Mouse (Mus musculus) fat pad, adult 2 months (tissue): ENCODE measurements around the gene Gpr84.

Experiments used
- DNase-seq: peaks from one replicate; pipeline ENCODE4 v3.0.0-alpha.2; 2011; ENCODE audit warnings: low read depth, low spot score; ENCODE audit errors: extremely low read depth

Gpr84 gene

GRCm38 (mm10) chr15:103336996-103337667 lies 26.7 kb upstream of the Gpr84 start:
- DNase-seq: no peak

- no peak for DNase-seq
Observed at GRCm38 (mm10) chr15:103335488-103336235, 25.2 kb upstream of the Gpr84 start.

- DNase-seq: no peak
Observed at GRCm38 (mm10) chr15:103335040-103335439, 24.6 kb upstream of the Gpr84 start.

GRCm38 (mm10) chr15:103334194-103334593 lies 23.8 kb upstream of the Gpr84 start:
- DNase-seq: no peak

- no peak for DNase-seq
Observed at GRCm38 (mm10) chr15:103333738-103334137, 23.3 kb upstream of the Gpr84 start.

GRCm38 (mm10) chr15:103333081-103333615 lies 22.7 kb upstream of the Gpr84 start:
- DNase-seq: no peak

- no peak for DNase-seq
Observed at GRCm38 (mm10) chr15:103323455-103324247, 13.2 kb upstream of the Gpr84 start.

- no peak for DNase-seq
Observed at GRCm38 (mm10) chr15:103323070-103323454, 12.7 kb upstream of the Gpr84 start.

- DNase-seq: no peak
Observed at GRCm38 (mm10) chr15:103322396-103322795, 12.0 kb upstream of the Gpr84 start.

GRCm38 (mm10) chr15:103321076-103321475 lies 10.7 kb upstream of the Gpr84 start:
- no peak for DNase-seq

GRCm38 (mm10) chr15:103318201-103318816 lies 7.9 kb upstream of the Gpr84 start:
- DNase-seq: no peak

GRCm38 (mm10) chr15:103317731-103318130 lies 7.3 kb upstream of the Gpr84 start:
- no peak for DNase-seq

GRCm38 (mm10) chr15:103317120-103317519 lies 6.7 kb upstream of the Gpr84 start:
- no peak for DNase-seq

- DNase-seq: no peak
Observed at GRCm38 (mm10) chr15:103315979-103316776, 5.8 kb upstream of the Gpr84 start.

- no peak for DNase-seq
Observed at GRCm38 (mm10) chr15:103315011-103315502, 4.6 kb upstream of the Gpr84 start.

- DNase-seq: no peak
Observed at GRCm38 (mm10) chr15:103314181-103314580, 3.8 kb upstream of the Gpr84 start.

- DNase-seq: no peak
Observed at GRCm38 (mm10) chr15:103313495-103314095, 3.2 kb upstream of the Gpr84 start.

- DNase-seq: no peak
Observed at GRCm38 (mm10) chr15:103308876-103309580, 1.4 kb downstream of the Gpr84 start.
